Mouse (Mus musculus) embryonic facial prominence, embryonic 13.5 days (tissue): ENCODE data around the gene Ltc4s. TPM values are rescaled to one million over a fixed set of nuclear protein-coding genes. Genes with fewer than 3 reads are reported as not detected.

Source experiments
- ATAC-seq: fragments of 200-750 bp; cut with Nextera tagmentation; 2 replicates; pipeline ENCODE4 v1.8.0; 2017; ENCODE audit warnings: low read depth; ENCODE audit not compliant: insufficient number of reproducible peaks, insufficient read depth, low FRiP score, low TSS enrichment
- H3K27ac ChIP-seq: fragments of 300-500 bp; sonication (generic); 2 replicates; pipeline ENCODE4 v1.5.1; 2015; ENCODE audit warnings: moderate library complexity, mild to moderate bottlenecking, inconsistent platforms
- H3K27me3 ChIP-seq: fragments of 300-500 bp; sonication (generic); 2 replicates; pipeline ENCODE4 v1.6.1; 2015; ENCODE audit warnings: mild to moderate bottlenecking, inconsistent platforms
- H3K36me3 ChIP-seq: fragments of 300-500 bp; sonication (generic); 2 replicates; pipeline ENCODE4 v1.6.1; 2015; ENCODE audit warnings: mild to moderate bottlenecking, inconsistent platforms
- H3K4me1 ChIP-seq: fragments of 300-500 bp; sonication (generic); 2 replicates; pipeline ENCODE4 v1.6.1; 2015; ENCODE audit warnings: inconsistent platforms
- H3K4me2 ChIP-seq: fragments of 300-500 bp; sonication (generic); 2 replicates; pipeline ENCODE4 v1.6.1; 2015; ENCODE audit warnings: moderate library complexity, mild to moderate bottlenecking, inconsistent platforms
- H3K4me3 ChIP-seq: fragments of 300-500 bp; sonication (generic); 2 replicates; pipeline ENCODE4 v1.5.1; 2015; ENCODE audit warnings: mild to moderate bottlenecking, inconsistent platforms
- H3K9ac ChIP-seq: fragments of 300-500 bp; sonication (generic); 2 replicates; pipeline ENCODE4 v1.6.1; 2015; ENCODE audit warnings: mild to moderate bottlenecking, inconsistent platforms
- H3K9me3 ChIP-seq: fragments of 300-500 bp; sonication (generic); 2 replicates; pipeline ENCODE4 v1.6.1; 2016; ENCODE audit warnings: inconsistent platforms
- WGBS: fragments of 180-500 bp; shearing (Covaris S2); methylation state at CpG from one replicate; pipeline ENCODE4 v1.1.7; 2015; ENCODE audit warnings: mixed read lengths; 5-methylcytosine and 5-hydroxymethylcytosine counted together
- polyA plus RNA-seq: library from polyadenylated mRNA; unstranded; fragments of >200 nt; fragmentation: Nextera tagmentation; extraction: Ambion mirVana; gene quantifications from 2 replicates; pipeline ENCODE4 v1.2.1, GENCODE M21; 2015

Gene Ltc4s
- polyA plus RNA-seq, 1 experiment from 2014 or later, result 1.8 TPM

DNA sequence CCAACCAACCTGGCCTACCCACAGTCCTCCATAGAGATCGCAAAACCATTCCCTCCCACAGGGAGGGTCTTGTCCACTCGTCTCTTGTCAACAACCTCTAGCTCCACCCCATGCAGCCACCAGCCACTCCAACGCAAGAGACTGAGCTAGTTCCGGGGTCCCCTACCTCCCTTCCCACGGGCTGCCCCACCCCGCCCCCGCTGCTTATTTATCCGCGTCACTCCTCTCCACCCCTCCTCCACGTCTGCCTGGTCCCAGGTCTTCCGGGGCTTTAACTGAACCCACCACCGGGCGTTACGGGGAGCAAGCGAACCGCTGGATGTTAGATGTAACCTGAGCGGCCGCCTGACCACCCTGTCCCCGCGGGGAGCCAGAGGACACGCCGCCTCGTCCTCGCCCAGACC is 28.3 kb downstream of the Ltc4s start:
- peak overlapping the region; percentile 96 for H3K9ac ChIP-seq
- peak overlapping the region; percentile 70 for H3K4me2 ChIP-seq
- no peaks in the 10 kb centered on the region for H3K27me3 ChIP-seq
- peaks cover 14% of the 10 kb centered on the region for H3K4me1 ChIP-seq
- ATAC-seq, result peak; percentile 84
- peak overlapping the region; percentile 92 for H3K4me3 ChIP-seq
- H3K36me3 ChIP-seq, result peaks cover 33% of the 10 kb centered on the region
- H3K9me3 ChIP-seq, result no peaks in the 10 kb centered on the region
- peak overlapping the region; percentile 96 for H3K27ac ChIP-seq
- under 1% methylated on average over 24 of the region's 24 CpGs for WGBS

DNA sequence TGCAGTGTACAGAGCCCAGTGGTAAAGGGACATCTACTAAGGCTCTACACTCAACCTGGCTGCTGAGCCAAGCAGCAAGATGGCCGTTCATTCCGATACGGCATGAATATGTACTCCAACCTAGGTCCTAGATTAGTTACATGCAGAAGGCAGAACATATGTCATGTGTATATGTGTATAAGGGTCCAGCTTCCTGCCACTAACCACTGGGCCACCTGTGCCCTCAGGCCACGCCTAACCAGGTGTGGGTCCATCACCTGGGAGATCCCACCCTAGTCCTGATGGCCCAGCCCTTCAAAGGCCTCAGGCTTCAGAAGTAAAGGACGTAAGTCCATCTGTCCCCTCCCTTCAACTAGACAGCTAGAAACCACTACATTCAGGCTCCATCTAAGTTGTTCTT is 30.4 kb downstream of the Ltc4s start:
- no peak for ATAC-seq
- Histone ChIP-seq H3K27me3 (no peaks in the 10 kb centered on the region), H3K4me2 (no peak overlapping the region), H3K9ac (no peak overlapping the region), H3K27ac (no peak overlapping the region), H3K4me3 (no peak overlapping the region), H3K36me3 (peaks cover 52% of the 10 kb centered on the region), H3K9me3 (no peaks in the 10 kb centered on the region), H3K4me1 (peaks cover 14% of the 10 kb centered on the region)
- WGBS, result 91% methylated on average over 5 of the region's 5 CpGs

- Histone ChIP-seq H3K4me2 (no peak overlapping the region), H3K27me3 (no peaks in the 10 kb centered on the region), H3K4me1 (peaks cover 14% of the 10 kb centered on the region), H3K9me3 (no peaks in the 10 kb centered on the region), H3K27ac (no peak overlapping the region), H3K4me3 (no peak overlapping the region), H3K36me3 (peaks cover 59% of the 10 kb centered on the region), H3K9ac (no peak overlapping the region)
- WGBS, result 95% methylated on average over 14 of the region's 14 CpGs
- no peak for ATAC-seq
Measured at GRCm38 (mm10) chr11:50207344-50207743, 31.1 kb downstream of the Ltc4s start.

GRCm38 (mm10) chr11:50206037-50206436 is 32.4 kb downstream of the Ltc4s start:
- no peaks in the 10 kb centered on the region for H3K27me3 ChIP-seq
- H3K4me1 ChIP-seq, result peaks cover 11% of the 10 kb centered on the region
- H3K9me3 ChIP-seq, result no peaks in the 10 kb centered on the region
- H3K27ac ChIP-seq, result no peak overlapping the region
- H3K4me2 ChIP-seq, result no peak overlapping the region
- peaks cover 72% of the 10 kb centered on the region for H3K36me3 ChIP-seq
- ATAC-seq, result no peak
- WGBS, result 92% methylated on average over 2 of the region's 2 CpGs
- H3K9ac ChIP-seq, result no peak overlapping the region
- no peak overlapping the region for H3K4me3 ChIP-seq

- H3K4me2 ChIP-seq, result no peak overlapping the region
- no peak for ATAC-seq
- H3K27me3 ChIP-seq, result no peaks in the 10 kb centered on the region
- H3K4me1 ChIP-seq, result peaks cover 9% of the 10 kb centered on the region
- H3K4me3 ChIP-seq, result no peak overlapping the region
- no peak overlapping the region for H3K9ac ChIP-seq
- WGBS, result 86% methylated on average over 3 of the region's 3 CpGs
- H3K27ac ChIP-seq, result no peak overlapping the region
- no peaks in the 10 kb centered on the region for H3K9me3 ChIP-seq
- peaks cover 78% of the 10 kb centered on the region for H3K36me3 ChIP-seq
Measured at GRCm38 (mm10) chr11:50205434-50205833, 33.0 kb downstream of the Ltc4s start.

- H3K9me3 ChIP-seq, result no peaks in the 10 kb centered on the region
- H3K9ac ChIP-seq, result no peak overlapping the region
- 88% methylated on average over 9 of the region's 9 CpGs for WGBS
- H3K4me1 ChIP-seq, result no peaks in the 10 kb centered on the region
- no peak overlapping the region for H3K27ac ChIP-seq
- no peak overlapping the region for H3K4me3 ChIP-seq
- H3K36me3 ChIP-seq, result peaks cover 93% of the 10 kb centered on the region
- H3K27me3 ChIP-seq, result no peaks in the 10 kb centered on the region
- no peak overlapping the region for H3K4me2 ChIP-seq
- no peak for ATAC-seq
Measured at GRCm38 (mm10) chr11:50203302-50203827, 35.1 kb downstream of the Ltc4s start.

DNA sequence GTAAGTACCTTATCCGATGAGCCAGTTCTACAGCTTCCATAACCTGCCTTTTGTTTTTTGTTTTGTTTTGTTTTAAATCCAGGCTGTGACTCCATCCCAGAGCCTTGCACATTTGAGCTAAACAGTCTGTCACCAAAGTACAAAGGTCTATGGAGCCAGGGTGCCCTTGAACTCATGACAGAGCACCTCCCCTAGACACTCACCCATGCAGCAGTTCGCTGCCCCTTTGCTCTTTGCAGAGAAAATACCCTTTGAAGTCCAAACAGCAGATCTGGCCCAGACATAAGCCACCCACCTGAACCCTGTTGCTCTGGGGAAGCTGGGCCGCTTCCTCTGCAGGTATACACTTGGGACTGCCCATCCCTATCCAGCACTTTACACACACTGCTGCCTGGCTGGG is 36.8 kb downstream of the Ltc4s start:
- WGBS, result 94% methylated on average over 3 of the region's 3 CpGs
- ATAC-seq, result no peak

GRCm38 (mm10) chr11:50200613-50201012 is 37.8 kb downstream of the Ltc4s start:
- Histone ChIP-seq H3K27ac (no peak overlapping the region), H3K36me3 (peaks cover 90% of the 10 kb centered on the region), H3K4me2 (no peak overlapping the region), H3K4me1 (no peaks in the 10 kb centered on the region), H3K4me3 (no peak overlapping the region), H3K9me3 (no peaks in the 10 kb centered on the region), H3K9ac (no peak overlapping the region), H3K27me3 (no peaks in the 10 kb centered on the region)
- WGBS, result 85% methylated on average over 8 of the region's 8 CpGs
- no peak for ATAC-seq

More for the DNA sequence above, 36.8 kb downstream of the Ltc4s start:
- Histone ChIP-seq H3K4me1 (no peaks in the 10 kb centered on the region), H3K9me3 (no peaks in the 10 kb centered on the region), H3K4me2 (no peak overlapping the region), H3K27ac (no peak overlapping the region), H3K9ac (no peak overlapping the region), H3K36me3 (peaks cover 92% of the 10 kb centered on the region), H3K27me3 (no peaks in the 10 kb centered on the region), H3K4me3 (no peak overlapping the region)

GRCm38 (mm10) chr11:50198916-50199315 is 39.5 kb downstream of the Ltc4s start:
- Histone ChIP-seq H3K36me3 (peaks cover 80% of the 10 kb centered on the region), H3K27ac (no peak overlapping the region), H3K4me1 (no peaks in the 10 kb centered on the region), H3K4me3 (no peak overlapping the region), H3K9me3 (no peaks in the 10 kb centered on the region), H3K27me3 (no peaks in the 10 kb centered on the region), H3K9ac (no peak overlapping the region), H3K4me2 (no peak overlapping the region)
- WGBS, result 86% methylated on average over 2 of the region's 2 CpGs
- no peak for ATAC-seq

DNA sequence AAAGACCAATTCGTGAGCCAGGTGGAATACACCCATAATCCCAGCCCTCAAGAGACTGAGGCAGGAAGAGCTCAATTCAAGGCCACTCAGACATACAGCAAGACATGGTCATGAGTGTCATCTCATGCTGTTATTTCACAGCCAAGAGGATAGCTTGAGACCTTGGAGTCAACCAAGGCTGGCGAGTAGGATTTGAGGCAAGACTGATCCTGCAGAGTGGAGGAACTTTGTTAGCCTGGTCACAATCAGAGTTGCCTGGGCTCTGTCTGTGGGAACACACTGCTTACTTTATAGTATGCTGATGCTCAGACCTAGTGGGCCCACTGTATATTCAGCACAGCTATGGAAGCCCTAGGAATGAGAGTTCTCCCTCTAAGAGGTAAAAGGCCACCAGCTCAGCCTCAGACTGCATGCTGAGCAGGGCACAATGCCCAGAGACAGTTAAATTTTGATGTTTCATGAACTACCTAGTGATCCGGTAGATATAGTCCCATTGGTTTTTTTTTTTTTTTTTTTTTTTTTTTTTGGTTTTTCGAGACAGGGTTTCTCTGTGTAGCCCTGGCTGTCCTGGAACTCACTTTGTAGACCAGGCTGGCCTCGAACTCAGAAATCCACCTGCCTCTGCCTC is 40.1 kb downstream of the Ltc4s start:
- H3K36me3 ChIP-seq, result peaks cover 76% of the 10 kb centered on the region
- no peak for ATAC-seq
- H3K9me3 ChIP-seq, result no peaks in the 10 kb centered on the region
- no peak overlapping the region for H3K27ac ChIP-seq
- H3K27me3 ChIP-seq, result no peaks in the 10 kb centered on the region
- H3K9ac ChIP-seq, result no peak overlapping the region
- no peak overlapping the region for H3K4me2 ChIP-seq
- H3K4me3 ChIP-seq, result no peak overlapping the region
- H3K4me1 ChIP-seq, result no peaks in the 10 kb centered on the region
- WGBS, result 87% methylated on average over 4 of the region's 5 CpGs

DNA sequence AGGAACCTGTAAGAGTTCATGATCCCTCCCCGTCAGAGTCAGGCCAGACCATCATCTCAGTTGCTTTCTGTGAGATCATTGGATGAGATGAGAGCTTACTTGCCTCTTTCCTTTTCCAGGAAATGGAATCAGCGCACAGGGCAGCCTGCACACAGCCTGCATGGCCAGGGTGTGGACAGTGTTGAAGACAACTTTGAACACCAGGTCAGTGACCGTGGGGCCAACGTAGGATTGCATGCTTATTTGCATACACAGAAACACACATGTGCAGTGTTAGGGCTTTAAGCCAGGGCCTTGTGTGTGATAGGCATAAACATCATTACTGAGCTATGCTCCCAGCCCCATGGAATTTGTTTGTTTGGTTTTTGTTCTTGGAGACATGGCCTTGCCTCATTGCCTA is 40.9 kb downstream of the Ltc4s start:
- H3K9me3 ChIP-seq, result no peaks in the 10 kb centered on the region
- no peaks in the 10 kb centered on the region for H3K27me3 ChIP-seq
- no peak overlapping the region for H3K9ac ChIP-seq
- no peak overlapping the region for H3K4me3 ChIP-seq
- ATAC-seq, result no peak
- no peak overlapping the region for H3K4me2 ChIP-seq
- H3K36me3 ChIP-seq, result peaks cover 68% of the 10 kb centered on the region
- H3K27ac ChIP-seq, result no peak overlapping the region
- 84% methylated on average over 4 of the region's 4 CpGs for WGBS
- no peaks in the 10 kb centered on the region for H3K4me1 ChIP-seq

- ATAC-seq, result no peak
- Histone ChIP-seq H3K27ac (no peak overlapping the region), H3K36me3 (peaks cover 41% of the 10 kb centered on the region)
Measured at GRCm38 (mm10) chr11:50194793-50195192, 43.6 kb downstream of the Ltc4s start.

More at GRCm38 (mm10) chr11:50194793-50195192, 43.6 kb downstream of the Ltc4s start:
- no peak overlapping the region for H3K4me2 ChIP-seq
- no peaks in the 10 kb centered on the region for H3K4me1 ChIP-seq
- no peak overlapping the region for H3K4me3 ChIP-seq
- no peaks in the 10 kb centered on the region for H3K9me3 ChIP-seq
- no peak overlapping the region for H3K9ac ChIP-seq
- no peaks in the 10 kb centered on the region for H3K27me3 ChIP-seq
- 81% methylated on average over 4 of the region's 4 CpGs for WGBS
